Mouse (Mus musculus) heart, postnatal 0 days (tissue): ENCODE data around the gene Srm.

Experiments
- CTCF ChIP-seq: IDR thresholded peaks from 2 replicates; pipeline ENCODE4 v1.5.1; 2016; ENCODE audit warnings: antibody characterized with exemption, control low read depth, low read depth
- EP300 ChIP-seq: IDR thresholded peaks from 2 replicates; pipeline ENCODE4 v1.6.1; 2016; ENCODE audit warnings: antibody characterized with exemption, low read depth

DNA sequence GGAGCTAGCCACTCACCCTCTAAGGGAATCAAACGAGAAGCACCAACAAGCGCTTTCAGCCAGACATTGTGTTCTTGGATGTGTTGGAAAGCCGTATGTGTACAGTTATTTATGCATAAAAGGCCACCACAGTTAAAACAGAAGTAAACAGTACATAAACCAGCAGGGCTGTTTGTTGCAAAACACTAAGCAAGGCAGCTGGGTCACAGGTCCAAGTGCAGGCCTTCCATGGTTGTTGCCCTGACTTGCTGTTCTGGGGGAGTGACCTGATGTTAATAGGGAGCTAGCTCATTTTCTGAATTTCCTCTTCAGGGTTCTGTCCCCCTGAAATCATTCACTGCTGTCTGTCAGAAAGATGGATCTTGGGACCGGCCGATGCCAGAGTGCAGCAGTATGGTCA, 18.5 kb downstream of the Srm start:
- TF ChIP-seq CTCF (no peak), EP300 (no peak)
